Comparison of ENCODE assay signal across 14 mouse cellular contexts in the genomic region with DNA sequence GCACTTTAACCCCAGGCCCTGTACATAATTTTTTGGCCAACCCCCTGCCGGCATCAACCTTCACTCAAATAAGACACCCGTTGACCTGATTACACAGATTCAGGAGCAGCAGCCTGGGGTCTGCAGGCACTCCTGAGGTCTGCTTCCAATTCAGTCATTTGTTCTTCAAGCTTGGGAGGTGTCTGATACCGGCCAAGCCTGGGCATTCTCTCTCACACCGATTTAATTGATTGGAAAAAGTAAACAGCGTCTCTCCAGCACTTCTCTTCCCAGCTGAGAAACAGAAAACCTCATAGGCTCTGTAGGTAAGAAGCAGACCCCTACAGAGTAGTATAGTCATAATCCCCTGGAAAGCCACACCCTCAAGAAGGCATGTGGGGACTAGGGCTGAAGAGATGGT.
"Had no signal": no experiment of that assay in that cellular context is flagged by ENCODE, and none has a peak within 500 bp of the region (broad histone marks: within the 10 kb centered on the region; RNA-seq: fewer than 3 reads in every experiment).

No protein-coding gene starts in this region.

- H3K36me3 ChIP-seq: kidney, embryonic 15.5 days; limb, embryonic 13.5 days; neural tube, embryonic 13.5 days had no signal

- DNase-seq: kidney, adult 2 months; kidney, postnatal 14 days; left cerebral cortex, postnatal 4 days; lung, adult 2 months; lung, postnatal 36 days; right cerebral cortex, postnatal 4 days; spleen, adult 18-20 months; thymus, postnatal 36 days had no signal

- ATAC-seq: intestine, embryonic 16.5 days; lung, postnatal 0 days had no signal

- H3K27ac ChIP-seq: kidney, embryonic 15.5 days; limb, embryonic 13.5 days; liver, embryonic 14.5 days; neural tube, embryonic 13.5 days had no signal

- H3K9me3 ChIP-seq: kidney, embryonic 15.5 days; limb, embryonic 13.5 days; neural tube, embryonic 13.5 days had no signal

- H3K9ac ChIP-seq: kidney, embryonic 15.5 days; limb, embryonic 13.5 days; liver, embryonic 14.5 days; neural tube, embryonic 13.5 days had no signal

- H3K27me3 ChIP-seq: kidney, embryonic 15.5 days; neural tube, embryonic 13.5 days had no signal

- H3K4me2 ChIP-seq: kidney, embryonic 15.5 days; limb, embryonic 13.5 days; neural tube, embryonic 13.5 days had no signal

- H3K4me3 ChIP-seq: kidney, embryonic 15.5 days; limb, embryonic 13.5 days; neural tube, embryonic 13.5 days had no signal
